Mouse (Mus musculus): Measurements from ENCODE around the gene 9530068E07Rik. TPM values are rescaled to one million over a fixed set of nuclear protein-coding genes. Genes with fewer than 3 reads are reported as not detected.

The 9530068E07Rik gene
- total and polyA plus RNA-seq, 3 experiments: 75.7 to 85.9 TPM; not detected in 1

GRCm38 (mm10) chr11:52429440-52429839 lies 33.2 kb downstream of the 9530068E07Rik start:
- no peak overlapping the region for H3K9ac ChIP-seq (ENCODE audit: control insufficient read depth, low read depth, low read length, poor library complexity, severe bottlenecking)
- no peaks in the 10 kb centered on the region for H3K4me1 ChIP-seq (ENCODE audit: control insufficient read depth in 1 of 2, insufficient read depth in 2 of 2, low read length in 2 of 2)
- TF ChIP-seq ZMIZ1 (IDR thresholded peaks at IDR 0.05; ENCODE audit: low read depth, low read length) (no peak), HCFC1 (IDR thresholded peaks at IDR 0.05; ENCODE audit: low read depth, low read length) (no peak), UBTF (IDR thresholded peaks at IDR 0.05; ENCODE audit: borderline replicate concordance, insufficient read depth, low read depth, low read length) (no peak), MYB (IDR thresholded peaks at IDR 0.05; ENCODE audit: low read depth, low read length) (no peak), MAFK (IDR thresholded peaks at IDR 0.05; ENCODE audit: borderline replicate concordance, low read depth, low read length) (no peak), CTCF (IDR thresholded peaks at IDR 0.05 in 2 of 3, conservative IDR thresholded peaks at IDR 0.05 in 1 of 3; ENCODE audit: control insufficient read depth in 1 of 3, insufficient read depth in 1 of 3, low read depth in 2 of 3, low read length in 3 of 3, poor library complexity in 1 of 3, severe bottlenecking in 1 of 3) (no peak), TAL1 (IDR thresholded peaks at IDR 0.05; ENCODE audit: low read length) (no peak), SIN3A (IDR thresholded peaks at IDR 0.05; ENCODE audit: low read length) (no peak), TCF12 (IDR thresholded peaks at IDR 0.05; ENCODE audit: low read depth, low read length) (no peak), EP300 (IDR thresholded peaks at IDR 0.05; ENCODE audit: low read depth in 1 of 2, low read length in 2 of 2) (no peak), POLR2A (IDR thresholded peaks at IDR 0.05; ENCODE audit: control insufficient read depth in 1 of 2, insufficient read depth in 1 of 2, low read depth in 1 of 2, low read length in 2 of 2, poor library complexity in 1 of 2) (no peak), GATA1 (IDR thresholded peaks at IDR 0.05; ENCODE audit: low read depth, low read length) (no peak), MXI1 (IDR thresholded peaks at IDR 0.05; ENCODE audit: low read depth, low read length) (no peak), MAX (IDR thresholded peaks at IDR 0.05; ENCODE audit: low read length) (no peak), RAD21 (IDR thresholded peaks at IDR 0.05; ENCODE audit: low read depth, low read length) (no peak)
- no peak overlapping the region for H3K27ac ChIP-seq (ENCODE audit: control insufficient read depth, low read depth, low read length)
- no peaks in the 10 kb centered on the region for H3K9me3 ChIP-seq (replicated peaks; ENCODE audit: insufficient read depth, low read length)
- H3K4me3 ChIP-seq (ENCODE audit: control insufficient read depth in 1 of 2, insufficient read depth in 1 of 2, low read depth in 2 of 2, low read length in 2 of 2): no peak overlapping the region
- no peaks in the 10 kb centered on the region for H3K27me3 ChIP-seq (ENCODE audit: control insufficient read depth in 1 of 2, insufficient read depth in 2 of 2, low read length in 2 of 2)
- DNase-seq (ENCODE audit: low read depth, low spot score): no peak
- no peaks in the 10 kb centered on the region for H3K79me2 ChIP-seq (ENCODE audit: control insufficient read depth, insufficient read depth, low read length, poor library complexity)
- no peaks in the 10 kb centered on the region for H3K36me3 ChIP-seq (ENCODE audit: control insufficient read depth in 1 of 2, insufficient read depth in 2 of 2, low read length in 2 of 2)

- no peaks in the 10 kb centered on the region for H3K4me1 ChIP-seq (ENCODE audit: control insufficient read depth in 1 of 2, insufficient read depth in 2 of 2, low read length in 2 of 2)
- H3K36me3 ChIP-seq (ENCODE audit: control insufficient read depth in 1 of 2, insufficient read depth in 2 of 2, low read length in 2 of 2): no peaks in the 10 kb centered on the region
- H3K9ac ChIP-seq (ENCODE audit: control insufficient read depth, low read depth, low read length, poor library complexity, severe bottlenecking): no peak overlapping the region
- no peaks in the 10 kb centered on the region for H3K79me2 ChIP-seq (ENCODE audit: control insufficient read depth, insufficient read depth, low read length, poor library complexity)
- no peak overlapping the region for H3K4me3 ChIP-seq (ENCODE audit: control insufficient read depth in 1 of 2, insufficient read depth in 1 of 2, low read depth in 2 of 2, low read length in 2 of 2)
- DNase-seq (ENCODE audit: low read depth, low spot score): no peak
- no peak overlapping the region for H3K27ac ChIP-seq (ENCODE audit: control insufficient read depth, low read depth, low read length)
- H3K27me3 ChIP-seq (ENCODE audit: control insufficient read depth in 1 of 2, insufficient read depth in 2 of 2, low read length in 2 of 2): no peaks in the 10 kb centered on the region
- H3K9me3 ChIP-seq (replicated peaks; ENCODE audit: insufficient read depth, low read length): no peaks in the 10 kb centered on the region
- TF ChIP-seq SMC3 (IDR thresholded peaks at IDR 0.05; ENCODE audit: low read depth, low read length) (no peak), UBTF (IDR thresholded peaks at IDR 0.05; ENCODE audit: borderline replicate concordance, insufficient read depth, low read depth, low read length) (no peak), CHD1 (IDR thresholded peaks at IDR 0.05; ENCODE audit: low read depth, low read length) (no peak), CTCF (IDR thresholded peaks at IDR 0.05 in 2 of 3, conservative IDR thresholded peaks at IDR 0.05 in 1 of 3; ENCODE audit: control insufficient read depth in 1 of 3, insufficient read depth in 1 of 3, low read depth in 2 of 3, low read length in 3 of 3, poor library complexity in 1 of 3, severe bottlenecking in 1 of 3) (no peak), BHLHE40 (IDR thresholded peaks at IDR 0.05; ENCODE audit: borderline replicate concordance, low read depth, low read length) (no peak), NRF1 (IDR thresholded peaks at IDR 0.05; ENCODE audit: insufficient read depth, low read depth, low read length, poor library complexity, severe bottlenecking) (no peak), USF1 (IDR thresholded peaks at IDR 0.05; ENCODE audit: low read depth, low read length) (no peak), TAL1 (IDR thresholded peaks at IDR 0.05; ENCODE audit: low read length) (no peak), HCFC1 (IDR thresholded peaks at IDR 0.05; ENCODE audit: low read depth, low read length) (no peak)
These were observed 35.4 kb downstream of the 9530068E07Rik start for GRCm38 (mm10) chr11:52431594-52431993.

All from MEL (cell line).